Mouse (Mus musculus) kidney, adult 9 months (tissue): ENCODE data around the gene 4933416C03Rik.

Experiments used
- DNase-seq: peaks from one replicate; pipeline ENCODE4 v3.0.0; 2022

The 4933416C03Rik gene

GRCm38 (mm10) chr10:116078636-116079035 lies 35.1 kb downstream of the 4933416C03Rik start:
- DNase-seq = no peak

DNA sequence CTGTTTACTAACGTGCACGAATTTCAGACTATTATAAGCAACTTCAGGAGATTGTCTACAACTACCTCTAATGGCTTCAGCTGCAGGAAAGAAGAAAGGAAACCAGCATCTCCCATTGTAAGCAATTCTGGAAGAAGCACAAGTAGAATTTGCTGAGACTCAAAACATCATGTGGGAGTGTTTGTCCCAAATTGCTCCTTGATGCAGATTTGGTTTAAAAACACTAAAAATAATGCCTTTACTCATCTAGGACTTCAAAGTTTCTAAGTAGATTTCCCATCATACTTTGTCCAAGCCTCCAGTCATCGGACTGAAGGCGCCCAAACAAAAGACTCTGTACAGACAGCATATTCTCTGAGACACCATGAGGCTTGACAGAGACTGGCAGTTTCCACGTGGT lies 37.8 kb downstream of the 4933416C03Rik start:
- DNase-seq = no peak
